Mouse (Mus musculus) heart, adult 2 months (tissue): ENCODE data around the gene Trem2. TPM values are rescaled to one million over a fixed set of nuclear protein-coding genes. Genes with fewer than 3 reads are reported as not detected.
"Not testable (repeated sequence)": the region's sequence is repeated elsewhere in the genome, so short reads cannot be mapped to it uniquely, and the experiment has no call there.

Source experiments
- DNase-seq, 2 experiments: peaks; one replicate each; pipeline ENCODE4 v3.0.0; 2021
- H3K27ac ChIP-seq: fragments of 200-600 bp; 2 replicates; pipeline ENCODE4 v1.8.1; 2022
- H3K27me3 ChIP-seq: fragments of 200-500 bp; 2 replicates; pipeline ENCODE4 v1.6.1; 2012; ENCODE audit warnings: mild to moderate bottlenecking, low read length, inconsistent platforms, mixed read lengths; ENCODE audit not compliant: control insufficient read depth, insufficient read depth
- H3K36me3 ChIP-seq: fragments of 200-500 bp; 2 replicates; pipeline ENCODE4 v1.6.1; 2012; ENCODE audit warnings: low read length, inconsistent platforms; ENCODE audit not compliant: control insufficient read depth, insufficient read depth
- H3K4me1 ChIP-seq: fragments of 200-500 bp; 2 replicates; pipeline ENCODE4 v1.6.1; 2011; ENCODE audit warnings: low read length; ENCODE audit not compliant: control insufficient read depth, insufficient read depth
- H3K4me3 ChIP-seq: fragments of 200-600 bp; 2 replicates; pipeline ENCODE4 v1.8.1; 2022
- H3K79me2 ChIP-seq: fragments of 200-500 bp; replicated peaks from 2 replicates; pipeline ENCODE4 v1.6.1; 2012; ENCODE audit warnings: mild to moderate bottlenecking, inconsistent platforms, low read length, moderate library complexity, mixed read lengths; ENCODE audit not compliant: control insufficient read depth, insufficient read depth
- H3K9ac ChIP-seq: fragments of 200-500 bp; 2 replicates; pipeline ENCODE4 v1.6.1; 2012; ENCODE audit warnings: low read depth, mild to moderate bottlenecking, control low read depth, inconsistent platforms, low read length, mixed read lengths
- CTCF ChIP-seq: fragments of 200-600 bp; IDR thresholded peaks from 2 replicates; pipeline ENCODE4 v1.8.1; 2022; ENCODE audit warnings: antibody characterized with exemption, mild to moderate bottlenecking, moderate library complexity
- EP300 ChIP-seq: fragments of 200-500 bp; IDR thresholded peaks from 2 replicates; pipeline ENCODE4 v1.6.1; 2011; ENCODE audit warnings: low read depth, low read length, control low read depth; ENCODE audit not compliant: insufficient read depth
- POLR2A ChIP-seq: fragments of 200-500 bp; IDR thresholded peaks from 2 replicates; pipeline ENCODE4 v1.6.1; 2011; ENCODE audit warnings: mild to moderate bottlenecking, low read depth, low read length, control low read depth; ENCODE audit not compliant: insufficient read depth
- WGBS: fragments of 180-500 bp; shearing (Covaris S2); methylation state at CpG from one replicate; pipeline ENCODE4 v1.1.7; 2018; 5-methylcytosine and 5-hydroxymethylcytosine counted together
- intact Hi-C: fragments of 180-260 bp; cut with DNase I; formaldehyde crosslinking; loops from one replicate; pipeline ENCODE4 v1.15.1; 2025
- polyA plus RNA-seq: library from polyadenylated mRNA; depleted of rRNA; stranded (reverse); fragments of >200 nt; gene quantifications from 2 replicates; pipeline ENCODE4 v1.2.3, GENCODE M21; 2012
- total RNA-seq, 2 experiments: library from RNA; stranded (reverse); gene quantifications; 2 replicates each; pipeline ENCODE4 v1.2.3; 2021

Trem2 gene
- total and polyA plus RNA-seq, 3 experiments, result 1.4 to 3.5 (median 1.5) TPM

DNA sequence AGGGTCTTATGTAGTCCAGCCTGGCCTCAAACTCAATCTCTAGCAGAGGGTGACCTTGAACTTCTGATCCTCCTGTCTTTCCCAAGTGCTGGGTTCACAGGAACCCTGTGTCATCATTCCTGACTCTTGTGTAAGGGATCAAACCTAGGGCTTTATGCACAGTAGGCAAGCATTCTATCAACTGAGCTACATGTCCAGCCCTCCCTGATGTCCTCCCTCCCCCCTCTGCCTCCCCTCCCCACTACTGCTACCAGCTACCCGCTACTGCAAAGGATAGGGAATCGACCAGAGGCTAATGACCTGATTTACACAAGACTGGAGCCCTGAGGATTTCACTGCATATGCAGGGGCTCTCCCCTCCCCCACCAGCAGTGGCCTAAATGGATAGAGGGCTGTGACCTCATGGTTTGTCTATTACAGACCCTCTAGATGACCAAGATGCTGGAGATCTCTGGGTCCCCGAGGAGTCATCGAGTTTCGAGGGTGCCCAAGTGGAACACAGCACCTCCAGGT is 4.5 kb downstream of the Trem2 start:
- Histone ChIP-seq H3K36me3 (no peaks in the 10 kb centered on the region), H3K9ac (no peak overlapping the region), H3K4me1 (no peaks in the 10 kb centered on the region), H3K4me3 (no peak overlapping the region), H3K27me3 (no peaks in the 10 kb centered on the region), H3K79me2 (no peaks in the 10 kb centered on the region), H3K27ac (no peak overlapping the region)
- WGBS, result 84% methylated on average over 5 of the region's 5 CpGs
- intact Hi-C loops, result no loop called here
- no peak for DNase-seq
- TF ChIP-seq EP300 (no peak), CTCF (no peak), POLR2A (no peak)

DNA sequence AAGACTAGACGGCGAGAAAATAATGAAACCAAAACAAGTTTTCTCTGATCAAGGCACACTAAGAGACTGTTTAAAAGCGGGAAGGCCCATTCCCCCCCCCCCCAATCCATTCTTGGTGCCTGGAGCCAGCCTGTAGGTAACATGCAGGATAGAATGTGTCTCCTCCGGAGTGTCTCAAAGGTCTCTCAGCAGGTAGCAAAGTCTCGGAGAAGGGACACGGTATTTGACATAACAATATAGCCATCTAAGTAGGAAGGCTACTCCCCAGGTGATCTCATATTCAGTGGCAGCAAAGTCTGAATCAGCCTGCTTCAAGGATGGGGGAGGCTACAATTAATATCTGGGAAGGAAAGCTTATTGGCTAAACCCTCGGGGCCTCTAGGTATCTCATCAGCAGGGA is 6.8 kb downstream of the Trem2 start:
- H3K9ac ChIP-seq, H3K27ac ChIP-seq, H3K4me3 ChIP-seq, H3K27me3 ChIP-seq, H3K36me3 ChIP-seq, H3K4me1 ChIP-seq, H3K79me2 ChIP-seq, intact Hi-C loops, DNase-seq: not testable (repeated sequence)
- 86% methylated on average over 7 of the region's 7 CpGs for WGBS

DNA sequence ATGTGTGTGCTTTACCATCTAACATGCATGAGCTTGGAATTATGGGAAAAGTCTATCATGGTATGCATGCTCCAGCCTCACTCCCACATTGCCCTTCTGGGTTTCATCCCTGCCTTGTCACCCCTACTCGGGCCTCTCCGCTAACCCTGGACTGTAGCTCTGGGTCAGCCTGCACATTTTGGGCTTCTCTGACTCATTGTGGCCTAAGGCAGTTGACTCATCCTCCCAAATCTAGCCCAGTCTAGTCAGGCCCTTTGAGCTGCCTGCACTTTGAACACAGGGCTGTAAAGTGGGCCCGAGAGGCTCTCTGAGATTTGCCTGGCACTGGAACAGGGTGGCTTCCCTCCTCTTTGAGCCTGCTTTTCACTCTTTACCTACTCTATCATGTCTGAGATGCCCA is 9.6 kb downstream of the Trem2 start:
- 85% methylated on average over 3 of the region's 3 CpGs for WGBS
- Histone ChIP-seq H3K9ac (no peak overlapping the region), H3K79me2 (no peaks in the 10 kb centered on the region), H3K4me1 (no peaks in the 10 kb centered on the region), H3K27me3 (no peaks in the 10 kb centered on the region), H3K36me3 (no peaks in the 10 kb centered on the region), H3K4me3 (no peak overlapping the region), H3K27ac (no peak overlapping the region)
- intact Hi-C loops, result no loop called here
- no peak for TF ChIP-seq EP300
- TF ChIP-seq POLR2A, result no peak
- no peak for DNase-seq

DNA sequence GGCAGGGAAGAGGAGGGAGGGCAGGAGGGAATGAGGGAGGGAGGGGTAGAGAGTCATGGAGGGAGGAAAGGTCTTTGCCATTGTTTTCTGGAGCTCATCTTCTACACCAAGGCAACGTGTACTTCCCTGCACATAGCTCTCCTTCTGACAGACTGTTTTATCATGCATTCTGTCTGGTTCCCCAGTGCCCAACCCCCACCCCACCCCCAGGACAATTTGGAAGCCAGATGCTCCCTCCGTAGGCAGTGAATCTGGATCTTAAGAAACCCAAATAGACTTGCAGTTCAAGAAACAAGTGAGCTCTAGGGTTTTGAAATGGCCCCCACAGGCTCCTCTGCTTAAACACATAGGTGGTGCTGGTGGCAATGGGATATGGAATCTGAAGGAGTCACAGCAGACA is 11.7 kb downstream of the Trem2 start:
- Histone ChIP-seq H3K4me3 (no peak overlapping the region), H3K4me1 (no peaks in the 10 kb centered on the region), H3K27ac (no peak overlapping the region), H3K79me2 (no peaks in the 10 kb centered on the region), H3K9ac (no peak overlapping the region), H3K36me3 (no peaks in the 10 kb centered on the region), H3K27me3 (no peaks in the 10 kb centered on the region)
- DNase-seq, result no peak
- intact Hi-C loops, result no loop called here
- WGBS, result 59% methylated on average over 2 of the region's 2 CpGs
- TF ChIP-seq EP300 (no peak), CTCF (no peak), POLR2A (no peak)

DNA sequence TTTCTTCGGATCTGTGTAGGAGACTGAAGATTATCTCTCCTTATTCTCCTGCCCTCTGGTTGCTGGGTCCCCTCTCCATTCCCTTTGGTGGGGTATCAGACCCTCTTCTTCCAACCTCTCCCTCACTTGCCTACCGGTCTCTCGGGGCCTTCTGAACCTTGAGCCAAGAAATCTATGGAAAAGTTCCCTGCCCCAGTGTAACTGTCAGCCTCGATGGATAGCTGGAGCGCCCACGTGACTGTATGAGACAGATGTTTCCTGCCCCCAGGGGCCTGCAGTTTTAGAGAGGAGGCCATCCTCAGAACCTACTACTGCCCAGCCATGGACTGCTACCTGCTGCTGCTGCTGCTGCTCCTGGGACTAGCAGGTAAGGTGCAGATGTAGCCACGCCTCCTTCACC is 13.4 kb downstream of the Trem2 start, which contains the start of gene Treml1:
Treml1 (plus strand) TSS at position 301 of the 400 bp plus-strand sequence.
- intact Hi-C loops, result no loop called here
- no peak for TF ChIP-seq POLR2A
- no peak for TF ChIP-seq EP300
- no peak for TF ChIP-seq CTCF
- Histone ChIP-seq H3K4me3 (no peak within 1 kb of the TSS), H3K9ac (no peak within 1 kb of the TSS), H3K27ac (no peak within 1 kb of the TSS), H3K4me1 (no peaks in the 10 kb centered on the region), H3K79me2 (no peaks in the 10 kb centered on the region), H3K36me3 (no peaks in the 10 kb centered on the region), H3K27me3 (no peaks in the 10 kb centered on the region)
- no peak for DNase-seq
- WGBS, result 58% methylated on average over 7 of the region's 7 CpGs

DNA sequence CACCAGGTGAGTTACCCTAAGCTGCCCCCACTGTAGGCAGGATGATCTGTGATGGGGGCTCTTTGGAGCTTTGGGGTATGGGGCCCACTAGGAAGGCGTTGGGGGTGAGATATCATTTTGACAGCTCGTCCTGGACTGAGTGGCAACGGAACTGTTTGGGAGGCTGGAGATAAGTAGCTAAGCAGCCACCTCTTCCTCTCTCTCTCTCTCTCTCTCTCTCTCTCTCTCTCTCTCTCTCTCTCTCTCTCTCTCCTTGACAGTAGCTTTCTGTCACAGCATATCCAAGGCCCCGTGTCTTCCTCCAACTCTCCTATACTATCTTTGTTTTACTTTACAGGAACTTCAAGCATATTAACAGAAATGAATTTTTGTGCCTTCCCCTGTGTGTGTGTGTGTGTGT is 14.3 kb downstream of the Trem2 start:
- no peak for TF ChIP-seq EP300
- no peak for TF ChIP-seq CTCF
- no peak for TF ChIP-seq POLR2A
- WGBS, result 30% methylated on average over 4 of the region's 4 CpGs

More for the DNA sequence above, 14.3 kb downstream of the Trem2 start:
- Histone ChIP-seq H3K4me3 (no peak overlapping the region), H3K9ac (no peak overlapping the region), H3K79me2 (no peaks in the 10 kb centered on the region), H3K27ac (no peak overlapping the region), H3K4me1 (no peaks in the 10 kb centered on the region), H3K36me3 (no peaks in the 10 kb centered on the region), H3K27me3 (no peaks in the 10 kb centered on the region)
- intact Hi-C loops, result no loop called here
- DNase-seq, result no peak
